Mouse (Mus musculus) C2C12 (cell line): ENCODE measurements around the gene Mepe. TPM values are rescaled to one million over a fixed set of nuclear protein-coding genes. Genes with fewer than 3 reads are reported as not detected.

Source experiments
- H3K27me3 ChIP-seq: one replicate; pipeline ENCODE4 v1.6.1; 2011; ENCODE audit not compliant: control insufficient read depth, insufficient read depth, insufficient read length
- H3K36me3 ChIP-seq: one replicate; pipeline ENCODE4 v1.6.1; 2011; ENCODE audit not compliant: control insufficient read depth, insufficient read depth
- H3K4me3 ChIP-seq: one replicate; pipeline ENCODE4 v1.5.1; 2011; ENCODE audit warnings: mild to moderate bottlenecking, control low read depth; ENCODE audit not compliant: poor library complexity, insufficient read depth, severe bottlenecking
- H3K79me2 ChIP-seq: one replicate; pipeline ENCODE4 v1.6.1; 2011; ENCODE audit not compliant: control insufficient read depth, insufficient read depth
- H3K79me3 ChIP-seq: one replicate; pipeline ENCODE4 v1.6.1; 2011; ENCODE audit warnings: low read depth, control low read depth
- H3ac ChIP-seq: one replicate; pipeline ENCODE3; 2011; ENCODE audit warnings: low read depth; ENCODE audit not compliant: control insufficient read depth, insufficient read length
- CEBPB ChIP-seq: IDR thresholded peaks from one replicate; pipeline ENCODE4 v1.6.1; 2011; ENCODE audit warnings: low read depth, mild to moderate bottlenecking, control low read depth, moderate library complexity
- CTCF ChIP-seq: IDR thresholded peaks from one replicate; pipeline ENCODE4 v1.5.1; 2011; ENCODE audit not compliant: control insufficient read depth, insufficient read depth, insufficient read length
- FOSL1 ChIP-seq: IDR thresholded peaks from one replicate; pipeline ENCODE4 v1.8.0; 2011; ENCODE audit warnings: mild to moderate bottlenecking, low read length; ENCODE audit not compliant: poor library complexity, insufficient read depth, severe bottlenecking
- MAX ChIP-seq: IDR thresholded peaks from one replicate; pipeline ENCODE4 v1.6.1; 2011; ENCODE audit warnings: mild to moderate bottlenecking, control low read depth
- MYOD1 ChIP-seq: IDR thresholded peaks from one replicate; pipeline ENCODE4 v1.6.1; 2011; ENCODE audit warnings: low read depth; ENCODE audit not compliant: control insufficient read depth, insufficient read length
- MYOG ChIP-seq: IDR thresholded peaks from one replicate; pipeline ENCODE4 v1.6.1; 2011; ENCODE audit not compliant: control insufficient read depth, insufficient read length; ENCODE audit errors: extremely low read depth
- USF1 ChIP-seq: IDR thresholded peaks from one replicate; pipeline ENCODE4 v1.6.1; 2011; ENCODE audit warnings: low read depth, mild to moderate bottlenecking, control low read depth, moderate library complexity
- polyA plus RNA-seq: library from polyadenylated mRNA; unstranded; fragments of >200 nt; fragmentation: generic; extraction: Trizol; gene quantifications from one replicate; pipeline ENCODE4 v1.2.1, GENCODE M21; 2012; ENCODE audit warnings: missing spikeins

Gene Mepe
- polyA plus RNA-seq, 1 experiment, result not detected

DNA sequence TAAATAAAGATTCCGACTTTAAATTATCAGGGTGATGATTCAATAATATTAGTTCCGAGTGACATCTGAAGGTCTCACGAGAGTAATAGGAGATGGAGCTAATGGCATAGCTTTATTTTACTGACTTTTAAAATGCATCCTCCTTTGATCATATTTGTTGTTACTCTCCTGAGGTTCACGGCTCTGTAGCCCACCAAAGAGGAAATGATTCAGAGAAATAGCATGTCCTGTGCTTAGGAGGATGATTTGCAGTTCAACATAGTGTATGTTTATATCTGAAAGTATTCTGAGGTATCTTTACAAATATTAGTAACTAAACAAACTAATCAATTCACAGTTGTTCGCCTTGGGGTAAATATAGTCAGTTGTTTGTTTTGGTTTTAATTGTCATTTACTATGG lies 32.4 kb downstream of the Mepe start:
- TF ChIP-seq MYOG, result no peak
- TF ChIP-seq CTCF, result no peak
- TF ChIP-seq MYOD1, result no peak
- TF ChIP-seq CEBPB, result no peak
- TF ChIP-seq MAX, result no peak
- no peak for TF ChIP-seq USF1
- TF ChIP-seq FOSL1, result no peak
- Histone ChIP-seq H3K36me3 (no peaks in the 10 kb centered on the region), H3ac (no peak overlapping the region), H3K4me3 (no peak overlapping the region), H3K79me3 (no peaks in the 10 kb centered on the region), H3K79me2 (no peaks in the 10 kb centered on the region), H3K27me3 (no peaks in the 10 kb centered on the region)

DNA sequence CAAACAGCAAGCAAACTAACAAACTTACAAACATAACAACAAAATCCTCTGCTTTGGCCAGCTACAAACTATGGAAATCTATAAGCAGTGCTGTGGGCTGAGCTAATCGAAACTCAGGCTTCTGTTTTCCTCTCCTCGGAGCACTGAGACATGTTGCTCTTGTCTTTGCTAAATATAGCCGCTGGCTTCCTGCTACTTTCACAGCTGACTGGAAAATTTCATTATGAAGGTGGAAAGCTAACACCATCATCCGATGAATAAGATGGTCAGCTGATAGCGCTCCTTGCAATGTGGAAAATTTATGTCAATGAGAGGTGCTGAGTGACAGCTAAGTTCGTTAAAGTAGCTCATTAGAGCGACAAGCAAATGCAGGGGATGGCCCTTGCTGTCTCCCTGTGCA lies 33.5 kb downstream of the Mepe start:
- TF ChIP-seq MYOD1 (no peak), MAX (no peak), USF1 (no peak), MYOG (no peak), CTCF (no peak), FOSL1 (no peak), CEBPB (no peak)
- Histone ChIP-seq H3K27me3 (no peaks in the 10 kb centered on the region), H3K79me3 (no peaks in the 10 kb centered on the region), H3K4me3 (no peak overlapping the region), H3K79me2 (no peaks in the 10 kb centered on the region), H3K36me3 (no peaks in the 10 kb centered on the region), H3ac (no peak overlapping the region)

DNA sequence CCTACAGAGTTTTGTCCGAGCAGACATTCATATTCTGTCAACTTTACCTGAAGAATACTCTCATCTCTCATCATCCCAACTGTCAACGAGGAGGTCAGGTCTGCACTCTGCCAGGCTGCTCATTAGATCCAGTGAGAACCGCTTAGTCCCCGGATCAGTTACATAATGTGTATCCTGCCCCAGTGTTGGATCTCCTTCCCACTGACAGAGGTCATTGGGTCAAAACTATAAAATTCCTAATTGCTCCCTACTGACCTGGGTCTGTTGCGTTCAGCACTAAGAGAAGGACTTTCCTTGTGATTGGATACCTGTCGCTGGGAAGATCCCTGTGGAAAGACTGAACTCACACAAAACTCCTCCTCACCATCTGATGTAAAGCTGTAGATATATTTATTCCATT lies 34.1 kb downstream of the Mepe start:
- H3K27me3 ChIP-seq, result no peaks in the 10 kb centered on the region
- no peaks in the 10 kb centered on the region for H3K79me3 ChIP-seq
- no peak overlapping the region for H3K4me3 ChIP-seq
- no peak overlapping the region for H3ac ChIP-seq
- TF ChIP-seq MYOD1 (no peak), FOSL1 (no peak), CEBPB (no peak), MAX (no peak), MYOG (no peak), CTCF (no peak)
- no peaks in the 10 kb centered on the region for H3K36me3 ChIP-seq
- no peaks in the 10 kb centered on the region for H3K79me2 ChIP-seq

DNA sequence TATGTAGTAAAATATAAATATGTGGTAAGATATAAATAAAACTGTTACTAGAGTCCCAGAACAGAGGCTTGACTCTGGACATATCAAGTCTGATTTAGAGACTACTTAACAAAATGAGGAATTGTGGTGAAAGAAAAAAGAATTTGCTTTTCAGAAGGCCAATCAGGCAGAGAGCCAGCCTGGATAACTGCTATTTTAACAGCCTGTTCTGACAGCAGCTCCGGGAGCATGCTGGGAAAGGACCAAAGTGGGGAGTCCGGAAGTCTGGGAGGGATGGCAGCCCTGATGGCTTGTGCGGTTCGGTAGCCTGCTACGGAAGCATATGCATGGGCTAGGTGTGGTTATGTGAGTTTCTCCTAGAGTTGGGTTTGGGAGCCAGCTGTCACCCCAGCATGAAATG lies 45.5 kb downstream of the Mepe start:
- Histone ChIP-seq H3K27me3 (no peaks in the 10 kb centered on the region), H3K79me3 (no peaks in the 10 kb centered on the region), H3K79me2 (no peaks in the 10 kb centered on the region), H3ac (no peak overlapping the region), H3K36me3 (no peaks in the 10 kb centered on the region), H3K4me3 (no peak overlapping the region)
- no peak for TF ChIP-seq MYOD1
- no peak for TF ChIP-seq CEBPB
- TF ChIP-seq FOSL1, result no peak
- no peak for TF ChIP-seq CTCF
- no peak for TF ChIP-seq MAX
- no peak for TF ChIP-seq MYOG
- TF ChIP-seq USF1, result no peak

DNA sequence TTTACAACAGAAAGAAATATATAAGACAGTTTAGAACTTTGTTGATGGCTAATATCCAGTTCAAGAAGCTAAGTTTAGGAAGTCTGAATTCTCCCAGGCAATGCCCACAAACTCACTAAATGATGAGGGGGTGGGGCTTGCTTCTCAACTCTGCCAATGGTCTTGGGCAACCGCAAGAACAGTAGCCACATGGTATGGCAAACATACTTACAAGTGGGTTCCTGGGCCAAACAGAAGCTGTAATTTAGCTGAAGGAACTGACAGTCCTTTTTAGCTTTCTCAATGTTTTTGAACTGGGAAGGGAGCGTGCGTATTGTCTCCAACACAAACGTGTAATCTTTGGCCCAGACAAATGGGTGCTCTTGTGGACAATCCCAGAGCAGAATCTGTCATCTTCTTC lies 46.2 kb downstream of the Mepe start:
- TF ChIP-seq USF1 (no peak), MYOD1 (no peak), MYOG (no peak)
- H3ac ChIP-seq, result no peak overlapping the region
- H3K4me3 ChIP-seq, result no peak overlapping the region
- H3K36me3 ChIP-seq, result no peaks in the 10 kb centered on the region
- no peaks in the 10 kb centered on the region for H3K79me2 ChIP-seq
- no peaks in the 10 kb centered on the region for H3K79me3 ChIP-seq
- no peaks in the 10 kb centered on the region for H3K27me3 ChIP-seq

DNA sequence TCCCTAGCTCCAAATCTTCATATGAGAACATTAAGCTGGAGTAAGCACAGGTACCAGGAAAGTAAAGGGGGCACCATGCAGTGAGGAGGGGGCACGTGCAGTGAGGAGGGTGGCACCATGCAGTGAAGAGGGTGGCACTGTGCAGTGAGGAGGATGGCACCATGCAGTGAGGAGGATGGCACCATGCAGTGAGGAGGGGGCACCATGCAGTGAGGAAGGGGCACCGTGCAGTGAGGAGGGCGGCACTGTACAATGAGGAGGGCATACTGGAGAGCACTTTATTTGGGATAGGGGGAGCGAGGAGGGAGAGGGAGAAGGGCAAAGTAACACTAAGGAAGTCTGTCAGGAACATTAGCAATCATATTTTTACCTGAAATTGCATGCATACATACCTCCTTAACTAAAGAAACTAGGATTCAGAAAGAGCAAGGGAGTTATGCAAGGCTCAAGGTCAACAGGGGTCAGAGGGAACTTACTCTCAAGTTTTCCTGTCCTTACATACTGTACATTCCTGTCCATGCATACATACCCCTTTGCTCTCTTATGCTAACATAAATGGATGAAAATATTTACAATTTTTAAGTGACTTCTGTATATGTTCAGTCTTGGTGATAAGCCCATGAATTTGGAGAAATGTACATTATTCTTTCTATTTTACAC lies 48.6 kb downstream of the Mepe start:
- Histone ChIP-seq H3K79me3 (no peaks in the 10 kb centered on the region), H3K79me2 (no peaks in the 10 kb centered on the region), H3K27me3 (no peaks in the 10 kb centered on the region), H3K4me3 (no peak overlapping the region), H3K36me3 (no peaks in the 10 kb centered on the region), H3ac (no peak overlapping the region)
- TF ChIP-seq MAX, result no peak
- TF ChIP-seq FOSL1, result no peak
- TF ChIP-seq CEBPB, result no peak
- no peak for TF ChIP-seq MYOD1
- no peak for TF ChIP-seq USF1
- TF ChIP-seq MYOG, result no peak
- TF ChIP-seq CTCF, result no peak
